In genomic region chr4:148462717-148463116, GRCm38 (mm10) we compare ENCODE assay signal across 8 mouse cellular contexts.
"Had no signal": no experiment of that assay in that cellular context is flagged by ENCODE, and none has a peak within 500 bp of the region (broad histone marks: within the 10 kb centered on the region; RNA-seq: fewer than 3 reads in every experiment).

No protein-coding gene starts in this region.

- H3K4me1 ChIP-seq: intestine, embryonic 15.5 days; limb, embryonic 13.5 days; midbrain, embryonic 15.5 days had no signal

- H3K27me3 ChIP-seq: hindbrain, embryonic 13.5 days; intestine, embryonic 15.5 days; limb, embryonic 13.5 days; midbrain, embryonic 15.5 days; neural tube, embryonic 13.5 days had no signal

- H3K9ac ChIP-seq: hindbrain, embryonic 13.5 days; intestine, embryonic 15.5 days; limb, embryonic 13.5 days; midbrain, embryonic 15.5 days; neural tube, embryonic 13.5 days had no signal

- H3K4me2 ChIP-seq: hindbrain, embryonic 13.5 days; intestine, embryonic 15.5 days; limb, embryonic 13.5 days; liver, embryonic 11.5 days; midbrain, embryonic 15.5 days; neural tube, embryonic 13.5 days had no signal

- DNase-seq: spleen, adult 18-20 months; thymus, postnatal 36 days had no signal

- H3K9me3 ChIP-seq: hindbrain, embryonic 13.5 days; intestine, embryonic 15.5 days; limb, embryonic 13.5 days; midbrain, embryonic 15.5 days; neural tube, embryonic 13.5 days had no signal

- H3K4me3 ChIP-seq: hindbrain, embryonic 13.5 days; intestine, embryonic 15.5 days; limb, embryonic 13.5 days; midbrain, embryonic 15.5 days; neural tube, embryonic 13.5 days had no signal

- H3K27ac ChIP-seq: hindbrain, embryonic 13.5 days; intestine, embryonic 15.5 days; limb, embryonic 13.5 days; midbrain, embryonic 15.5 days; neural tube, embryonic 13.5 days had no signal
